In the genomic region with DNA sequence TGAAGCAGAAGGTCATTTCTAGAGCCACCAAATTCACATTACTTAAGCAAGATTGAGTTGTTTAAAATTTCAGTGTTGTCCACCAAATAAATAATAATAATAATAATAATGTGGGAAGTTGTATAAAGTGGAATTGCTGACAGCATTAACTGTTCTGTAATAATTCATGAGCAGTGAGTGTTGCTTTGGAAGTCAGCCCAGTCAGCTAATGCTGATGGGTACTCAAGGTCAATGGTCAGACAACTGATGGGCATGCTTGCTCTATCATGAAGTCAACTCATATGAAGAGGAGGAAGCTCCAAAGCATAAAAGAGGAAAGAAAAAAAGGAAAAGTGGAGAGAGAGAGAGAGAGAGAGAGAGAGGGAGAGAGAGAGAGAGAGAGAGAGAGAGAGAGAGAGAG, we compare ENCODE assay signal across 20 mouse cellular contexts.
DNase-seq lines count a peak whose midpoint lies in the region; ATAC-seq and TF ChIP-seq lines count a peak whose summit lies in the region.
"Had no signal": no experiment of that assay in that cellular context is flagged by ENCODE, and none has a peak within 500 bp of the region (broad histone marks: within the 10 kb centered on the region; RNA-seq: fewer than 3 reads in every experiment).

No protein-coding gene starts in this region.

- H3K4me1 ChIP-seq in lung, embryonic 14.5 days (ENCODE audit: insufficient read depth): no peaks in the 10 kb centered on the region
- no peaks in the 10 kb centered on the region for H3K4me1 ChIP-seq in forebrain, postnatal 0 days (ENCODE audit: insufficient read depth)
- H3K4me1 ChIP-seq: forebrain, embryonic 10.5 days; forebrain, embryonic 13.5 days; hindbrain, embryonic 12.5 days; hindbrain, embryonic 15.5 days had no signal

- H3K27me3 ChIP-seq in lung, embryonic 14.5 days (ENCODE audit: insufficient read depth, low read length): no peaks in the 10 kb centered on the region
- H3K27me3 ChIP-seq in forebrain, postnatal 0 days (ENCODE audit: insufficient read depth, low read length): no peaks in the 10 kb centered on the region
- H3K27me3 ChIP-seq: forebrain, embryonic 13.5 days; hindbrain, embryonic 12.5 days; hindbrain, embryonic 15.5 days had no signal

- no peak overlapping the region for H3K27ac ChIP-seq in lung, embryonic 14.5 days (ENCODE audit: low read depth)
- H3K27ac ChIP-seq in forebrain, postnatal 0 days (ENCODE audit: low read depth, low read length): no peak overlapping the region
- H3K27ac ChIP-seq: forebrain, embryonic 10.5 days; forebrain, embryonic 13.5 days; gastrocnemius, adult 2 months; hindbrain, embryonic 12.5 days; hindbrain, embryonic 15.5 days had no signal

- no peak overlapping the region for H3K9ac ChIP-seq in lung, embryonic 14.5 days
- H3K9ac ChIP-seq in forebrain, postnatal 0 days: no peak overlapping the region
- H3K9ac ChIP-seq: forebrain, embryonic 13.5 days; hindbrain, embryonic 12.5 days; hindbrain, embryonic 15.5 days had no signal

- no peak overlapping the region for H3K4me2 ChIP-seq in lung, embryonic 14.5 days
- H3K4me2 ChIP-seq in forebrain, postnatal 0 days (ENCODE audit: low read depth): no peak overlapping the region
- H3K4me2 ChIP-seq: forebrain, embryonic 13.5 days; heart, embryonic 11.5 days; hindbrain, embryonic 12.5 days; hindbrain, embryonic 15.5 days had no signal

- no peaks in the 10 kb centered on the region for H3K9me3 ChIP-seq in lung, embryonic 14.5 days (ENCODE audit: low read depth, low read length)
- H3K9me3 ChIP-seq in forebrain, postnatal 0 days (ENCODE audit: low read length): no peaks in the 10 kb centered on the region
- H3K9me3 ChIP-seq: forebrain, embryonic 10.5 days; forebrain, embryonic 13.5 days; hindbrain, embryonic 12.5 days; hindbrain, embryonic 15.5 days had no signal

- no peak for ATAC-seq in lung, embryonic 14.5 days (ENCODE audit: insufficient read depth)
- no peak for ATAC-seq in forebrain, postnatal 0 days
- ATAC-seq: CD4-positive, CD25-positive, alpha-beta regulatory T cell, adult 4 months; forebrain, embryonic 13.5 days; forebrain, embryonic 16.5 days; intestine, postnatal 0 days had no signal

- no peaks in the 10 kb centered on the region for H3K36me3 ChIP-seq in lung, embryonic 14.5 days (ENCODE audit: insufficient read depth)
- H3K36me3 ChIP-seq in forebrain, postnatal 0 days (ENCODE audit: insufficient read depth): no peaks in the 10 kb centered on the region
- H3K36me3 ChIP-seq: forebrain, embryonic 10.5 days; hindbrain, embryonic 12.5 days; hindbrain, embryonic 15.5 days had no signal

- peak; percentile 5 for DNase-seq in adrenal gland, adult 8-10 months
- DNase-seq in adrenal gland, adult 18-20 months (ENCODE audit: low spot score in 2 of 2): no peak
- peak; percentile 34 for DNase-seq in lung, embryonic 14.5 days
- DNase-seq in lung, postnatal 10 days: no peak
- DNase-seq in adrenal gland, postnatal 14 days: peak; percentile 7
- no peak for DNase-seq in forebrain, postnatal 0 days
- DNase-seq: cerebellum, adult 18-20 months; cerebellum, adult 9-10 months; cerebellum, postnatal 14 days; gastrocnemius, adult 2 months; gastrocnemius, postnatal 14 days; heart, adult 11 months had no signal

- H3K4me3 ChIP-seq in lung, embryonic 14.5 days (ENCODE audit: low read depth, low read length): no peak overlapping the region
- H3K4me3 ChIP-seq in forebrain, postnatal 0 days (ENCODE audit: low read depth, low read length): no peak overlapping the region
- H3K4me3 ChIP-seq: forebrain, embryonic 10.5 days; forebrain, embryonic 13.5 days; gastrocnemius, adult 2 months; hindbrain, embryonic 12.5 days; hindbrain, embryonic 15.5 days had no signal

- TF ChIP-seq CTCF in lung, embryonic 14.5 days (IDR thresholded peaks at IDR 0.05; ENCODE audit: low read depth): no peak
- no peak for TF ChIP-seq CTCF in forebrain, postnatal 0 days (IDR thresholded peaks at IDR 0.05; ENCODE audit: low read depth)

Comparison
In these comparisons a context has a peak if more than half of its experiments do, and no peak if none do; other contexts are left out.
1. DNase-seq: peak in adrenal gland, adult 8-10 months (single experiment), lung, embryonic 14.5 days (single experiment) and adrenal gland, postnatal 14 days (single experiment); none in adrenal gland, adult 18-20 months (0 of 2), lung, postnatal 10 days (single experiment) and forebrain, postnatal 0 days (single experiment).